Mouse (Mus musculus) embryo, embryonic 9.5 days (tissue): ENCODE data around the gene Crybb1.

Source experiments
- DNase-seq: peaks from one replicate; pipeline ENCODE4 v3.0.0-alpha.2; 2017; ENCODE audit errors: extremely low spot score

Gene Crybb1

DNA sequence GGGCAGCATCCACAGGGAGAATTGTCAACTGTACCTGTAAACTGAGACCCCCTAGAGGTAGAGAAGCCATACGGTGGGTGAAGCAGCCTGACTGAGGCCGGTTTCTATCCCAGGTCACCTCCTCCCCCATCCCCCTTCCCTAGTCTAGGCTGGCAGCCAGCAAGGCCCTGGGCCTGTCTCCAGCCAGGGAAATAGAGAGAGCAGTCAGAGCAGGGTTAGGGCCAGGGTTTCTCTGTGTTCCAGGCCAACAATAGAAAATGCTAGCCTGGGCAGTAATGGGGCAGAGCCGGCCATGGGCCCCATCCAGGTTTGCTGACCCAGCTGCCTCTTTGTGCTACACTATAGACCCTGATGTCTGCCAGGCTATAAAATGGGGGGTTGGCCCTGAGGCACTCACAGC is at the start of gene Crybb1:
Crybb1 (plus strand) TSS at position 390 of the 400 bp plus-strand sequence.
- no peak for DNase-seq

DNA sequence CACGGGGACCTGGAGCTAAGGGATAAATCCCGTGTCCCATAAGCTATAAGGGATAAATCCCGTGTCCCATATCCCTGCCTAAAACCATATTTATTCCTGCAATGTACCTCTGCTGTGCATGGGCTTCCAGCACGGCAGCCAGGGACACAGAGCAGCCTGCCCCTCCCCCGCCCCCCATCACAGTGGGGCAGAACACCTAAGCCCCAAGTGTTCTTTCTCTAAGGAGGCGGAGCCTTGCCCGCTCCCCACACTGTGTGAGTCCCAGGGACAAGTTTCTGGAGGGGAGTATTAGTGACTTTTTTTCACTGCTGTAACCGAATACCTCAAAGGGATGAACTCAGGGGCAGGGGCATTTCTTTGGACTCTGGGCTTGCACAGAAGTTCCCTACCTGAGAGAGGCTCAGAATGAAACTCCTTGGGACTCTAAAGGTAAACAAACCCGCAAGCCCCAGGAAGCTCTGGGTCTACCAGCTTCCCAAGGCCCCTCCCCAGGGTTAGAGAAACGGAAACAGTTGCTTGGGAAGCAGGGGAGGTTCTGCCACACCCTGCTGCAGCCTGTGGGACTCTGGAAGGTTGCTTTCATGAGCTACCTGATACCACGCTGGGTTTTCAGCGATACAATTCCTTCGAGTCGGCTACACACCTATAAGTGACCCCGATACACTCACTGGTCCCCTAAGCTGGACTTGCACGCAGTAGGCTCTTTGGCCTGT is 48.9 kb upstream of the Crybb1 start:
- DNase-seq, result no peak

DNA sequence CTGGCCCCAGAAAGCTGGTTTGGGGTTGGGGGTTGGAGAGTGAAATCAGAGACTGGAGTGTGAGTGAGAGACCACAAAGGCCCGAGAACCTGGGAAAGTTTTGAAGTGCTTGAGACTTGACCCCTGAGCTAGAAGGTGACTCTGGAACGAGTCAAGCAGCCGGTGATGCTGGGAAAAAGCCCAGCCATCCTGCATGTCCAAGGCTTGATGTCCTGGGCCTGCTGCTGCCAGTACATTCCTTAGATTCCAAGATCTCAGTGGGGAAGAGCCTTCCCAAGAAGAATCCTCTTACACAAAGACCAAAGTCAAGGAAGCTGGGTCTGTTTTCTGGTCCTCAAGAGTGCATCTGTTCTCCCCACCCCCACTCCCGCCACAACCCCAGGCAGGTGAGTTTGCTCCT is 47.3 kb upstream of the Crybb1 start:
- no peak for DNase-seq

DNA sequence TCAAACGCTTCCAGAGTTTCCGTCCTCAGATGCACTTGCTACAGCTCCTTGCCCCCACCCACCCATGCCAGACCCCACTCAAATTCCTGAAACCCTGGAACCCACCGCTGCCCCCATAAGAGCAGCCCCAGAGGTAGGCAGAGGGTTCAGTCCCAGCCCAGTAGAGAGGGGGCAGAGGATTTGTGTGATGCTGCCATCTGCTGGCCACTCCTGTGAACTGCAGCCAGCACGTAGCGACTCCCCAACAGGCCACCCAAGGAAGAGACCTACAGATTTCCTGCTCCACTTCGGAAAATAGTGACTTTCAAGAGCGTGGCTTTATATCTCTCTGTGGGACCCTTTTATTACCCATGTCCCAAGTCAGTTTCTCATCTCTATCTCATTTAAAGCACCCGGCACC is 45.5 kb upstream of the Crybb1 start:
- peak; percentile 78 for DNase-seq

DNA sequence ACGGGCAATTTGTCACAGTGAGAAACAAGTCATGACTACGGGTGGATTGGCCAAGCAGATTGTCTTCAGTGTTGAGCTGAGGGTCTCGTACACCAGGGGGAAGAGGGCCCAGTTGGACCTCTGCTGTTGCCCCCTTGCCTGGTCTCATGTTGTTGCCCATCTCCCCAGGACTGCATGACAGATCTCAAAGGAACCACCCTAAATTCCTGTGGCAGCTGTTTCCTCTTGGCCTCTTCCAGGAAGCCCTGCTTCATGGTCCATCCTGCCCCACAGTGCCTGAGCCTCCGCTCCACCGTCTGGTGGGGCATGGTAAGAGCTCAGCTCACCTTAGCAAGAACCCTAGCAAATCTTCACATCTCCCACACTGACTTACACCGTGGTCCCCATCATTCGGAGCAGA is 43.7 kb upstream of the Crybb1 start:
- no peak for DNase-seq

DNA sequence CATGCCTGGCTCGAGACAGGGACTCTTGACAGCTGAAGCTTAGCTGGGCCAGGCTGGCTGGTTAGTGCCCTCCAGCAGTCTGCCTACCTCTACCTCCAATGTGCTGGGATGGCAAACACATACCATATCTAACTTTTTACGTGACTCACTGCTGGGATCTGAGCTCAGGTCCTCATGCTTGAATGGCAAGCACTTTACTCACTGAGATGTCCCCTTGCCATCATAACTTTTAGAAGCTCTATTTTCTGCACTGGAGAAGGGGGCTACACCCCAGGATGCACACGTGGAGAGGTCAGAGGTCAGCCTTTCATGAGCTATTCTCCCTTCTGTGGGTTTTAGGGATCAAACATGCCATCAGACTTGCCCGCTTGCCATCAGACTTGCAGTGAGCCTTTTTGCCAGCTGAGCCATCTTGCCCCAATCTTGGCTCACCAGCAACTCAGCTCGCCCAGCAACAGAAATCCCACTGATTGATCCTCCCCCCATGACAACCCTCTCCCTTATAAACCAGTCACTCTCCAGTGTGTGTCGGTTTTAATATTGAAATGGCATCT is 42.8 kb upstream of the Crybb1 start:
- DNase-seq, result no peak

DNA sequence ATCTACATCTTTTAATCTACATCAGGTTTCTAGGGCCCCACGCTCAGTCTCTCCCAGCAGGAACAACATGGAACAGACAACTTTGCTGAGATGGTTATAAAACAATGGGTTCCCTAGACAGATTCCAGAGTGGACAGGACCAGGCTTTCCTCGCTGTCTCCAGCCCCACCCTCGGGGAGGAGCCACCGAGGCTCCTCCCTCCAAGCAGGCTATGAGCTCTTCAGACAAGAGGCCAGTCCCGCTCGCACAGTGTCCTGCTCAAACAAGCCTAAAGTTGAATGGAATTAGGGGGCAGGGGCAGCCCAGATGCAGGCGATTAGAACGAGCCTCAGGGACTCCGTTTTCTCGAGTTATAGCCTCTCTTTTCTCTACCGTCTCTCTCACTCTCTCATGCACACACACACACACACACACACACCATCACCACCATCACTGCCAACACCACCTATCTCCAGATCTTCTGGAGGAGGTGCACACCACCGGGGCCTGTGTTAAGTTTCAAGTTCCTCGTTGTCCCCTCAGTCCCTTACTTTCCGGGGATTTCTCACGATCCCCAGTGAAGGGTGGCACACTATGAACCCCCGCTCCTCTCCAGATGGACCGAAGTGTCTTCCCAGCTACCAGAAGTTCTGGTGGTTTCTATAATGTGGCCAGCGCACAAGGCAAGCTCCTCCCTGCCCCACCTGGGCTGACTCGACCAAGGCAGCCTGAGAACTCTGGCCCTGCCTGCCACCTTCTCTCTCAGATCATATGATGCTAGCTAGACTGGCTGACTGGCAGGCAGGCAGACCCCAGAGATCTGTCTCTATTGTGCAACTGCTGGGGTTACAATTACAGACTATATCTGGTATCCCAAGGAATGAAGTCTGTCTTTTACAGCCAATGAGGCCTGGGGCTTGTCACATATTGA is 42.0 kb upstream of the Crybb1 start:
- DNase-seq, result peak; percentile 67

DNA sequence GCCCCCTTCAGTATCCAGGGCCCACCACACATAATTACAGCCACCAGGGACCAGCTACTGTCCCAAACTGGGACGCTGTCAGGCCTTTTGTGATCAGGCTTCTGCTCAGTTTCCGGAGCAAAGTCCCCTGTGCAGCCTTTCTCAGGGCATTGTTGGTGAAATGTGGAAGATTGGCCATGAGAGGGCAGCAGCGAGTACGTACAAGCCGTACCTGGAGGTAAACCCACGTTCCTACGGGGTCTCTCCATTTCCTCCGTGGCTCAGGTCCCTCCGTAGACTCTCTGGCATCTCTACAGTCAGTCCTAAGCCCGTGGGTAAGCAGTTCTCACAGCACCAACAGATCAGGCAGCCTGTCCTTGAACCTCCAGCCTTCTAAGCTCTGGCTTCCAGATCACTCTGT is 41.2 kb upstream of the Crybb1 start:
- peak; percentile 77 for DNase-seq

DNA sequence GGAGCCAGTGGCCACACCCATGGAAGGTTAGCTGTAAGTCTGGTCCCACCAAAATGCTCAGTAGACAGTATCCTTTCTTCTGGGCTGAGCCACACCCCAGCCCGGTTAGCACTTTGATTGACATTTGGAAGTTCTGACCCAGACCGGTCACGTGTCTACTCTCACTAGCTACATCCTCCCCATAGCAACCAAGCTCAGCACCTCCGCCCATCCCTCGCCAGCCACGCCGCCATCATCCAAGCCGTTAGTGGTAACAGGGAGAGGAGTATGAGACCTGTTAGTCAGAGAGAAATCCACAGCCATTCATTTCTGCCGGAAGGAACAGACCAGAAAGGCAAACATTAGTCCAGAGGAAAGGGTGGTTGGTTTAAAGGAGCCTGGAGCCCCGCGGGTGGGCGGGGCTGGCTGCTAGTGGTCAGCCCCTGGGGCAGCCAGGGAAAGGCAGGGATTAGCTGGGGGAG is 40.3 kb upstream of the Crybb1 start:
- no peak for DNase-seq

DNA sequence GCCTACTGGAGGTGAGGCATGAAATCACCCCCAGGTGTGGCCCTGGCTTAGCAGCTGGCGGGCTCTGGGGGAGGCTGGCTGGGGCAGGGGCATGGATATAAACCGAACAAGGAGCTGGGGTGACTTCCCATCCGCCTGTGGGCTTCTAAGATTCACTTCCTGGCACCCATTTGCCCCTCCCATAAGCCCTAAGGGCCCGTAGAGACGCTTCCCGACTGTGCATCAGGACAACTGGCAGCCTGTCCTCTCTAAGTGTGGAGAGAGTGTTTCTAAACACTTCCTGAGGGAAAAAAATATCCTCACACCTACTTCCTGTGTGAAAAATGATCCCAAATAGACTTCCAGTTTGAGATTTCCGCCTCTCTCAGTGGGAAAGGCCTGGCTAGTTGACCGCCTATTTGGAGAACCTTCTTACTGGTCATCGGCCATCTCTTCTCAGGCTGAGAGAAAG is 39.8 kb upstream of the Crybb1 start:
- DNase-seq, result no peak

DNA sequence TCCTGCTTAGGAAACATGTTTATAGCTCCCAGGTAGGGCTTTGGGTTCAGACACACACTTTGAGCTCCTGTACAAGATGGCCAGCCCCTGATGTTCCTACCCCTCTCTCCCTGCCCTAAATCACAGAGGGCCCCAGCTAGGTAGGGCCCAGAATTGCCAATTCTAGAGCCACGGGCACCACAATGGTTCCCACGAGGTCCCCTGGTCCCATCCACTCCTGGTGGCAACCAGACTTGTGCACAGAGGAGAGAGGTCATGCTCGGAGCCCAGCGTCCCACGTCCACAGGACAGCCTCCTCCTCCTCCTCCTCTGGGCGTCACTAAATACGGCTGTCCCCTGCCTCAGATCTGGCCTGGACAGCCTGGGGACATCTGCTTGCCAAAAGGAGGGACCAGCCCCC is 39.3 kb upstream of the Crybb1 start:
- DNase-seq, result no peak

DNA sequence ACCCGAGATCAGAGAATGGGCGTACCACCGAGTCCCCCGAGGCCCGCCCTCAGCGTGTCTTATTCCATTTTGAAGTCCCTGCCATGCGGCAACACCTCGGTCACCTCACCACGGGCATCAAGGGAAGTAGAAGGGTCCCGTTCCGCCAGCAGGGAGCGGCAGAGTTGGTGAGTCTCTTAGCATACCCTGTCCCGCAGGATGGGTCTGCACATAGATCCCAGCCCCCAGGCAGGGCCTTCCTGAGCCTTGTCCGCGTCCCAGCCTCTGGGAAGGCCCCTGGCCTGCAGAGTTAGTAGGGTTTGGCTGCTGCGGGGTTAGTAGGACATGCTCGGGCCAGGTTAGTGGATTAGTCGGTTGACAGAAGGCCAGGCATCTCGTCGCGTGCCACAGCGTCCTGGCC is 38.6 kb upstream of the Crybb1 start:
- DNase-seq, result no peak

DNA sequence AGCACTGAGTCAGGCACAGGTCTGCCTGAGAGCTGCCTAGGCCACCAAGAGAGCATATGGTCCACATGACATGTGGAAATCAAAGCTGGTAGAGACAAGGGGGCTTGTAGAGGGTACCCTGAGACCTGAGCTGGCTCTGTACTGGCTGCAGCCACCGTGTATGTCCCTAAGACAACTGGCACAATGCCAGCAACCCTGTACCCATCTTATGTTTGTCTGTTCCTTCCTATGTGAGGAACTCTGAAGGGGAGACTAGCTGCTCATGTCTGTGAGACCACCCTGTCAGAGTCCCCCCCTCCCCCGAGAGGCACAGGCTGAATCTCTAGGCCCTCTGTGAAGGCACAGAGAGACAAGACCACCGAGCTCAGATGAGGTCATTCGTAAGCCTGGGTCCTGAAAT is 36.9 kb upstream of the Crybb1 start:
- no peak for DNase-seq

DNA sequence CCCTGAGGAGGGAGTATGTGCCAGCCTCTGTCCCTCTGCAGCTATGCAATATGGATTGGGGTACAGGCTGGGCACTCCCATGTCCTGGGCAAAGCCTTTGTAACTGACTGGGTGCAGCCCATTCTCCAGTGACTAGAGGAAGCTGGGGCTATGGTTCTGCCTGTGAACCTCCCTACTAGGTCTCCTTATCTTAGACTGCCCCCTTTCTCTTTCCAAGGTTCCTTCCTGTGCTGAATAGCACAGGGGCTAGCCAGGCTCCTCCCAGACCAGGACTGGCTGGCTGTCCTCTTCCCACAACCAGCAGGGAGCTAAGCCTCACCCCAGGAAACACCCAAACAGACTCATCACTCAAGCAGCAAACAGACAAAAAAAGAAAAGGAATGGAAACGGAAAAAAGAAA is 36.2 kb upstream of the Crybb1 start:
- DNase-seq, result no peak

DNA sequence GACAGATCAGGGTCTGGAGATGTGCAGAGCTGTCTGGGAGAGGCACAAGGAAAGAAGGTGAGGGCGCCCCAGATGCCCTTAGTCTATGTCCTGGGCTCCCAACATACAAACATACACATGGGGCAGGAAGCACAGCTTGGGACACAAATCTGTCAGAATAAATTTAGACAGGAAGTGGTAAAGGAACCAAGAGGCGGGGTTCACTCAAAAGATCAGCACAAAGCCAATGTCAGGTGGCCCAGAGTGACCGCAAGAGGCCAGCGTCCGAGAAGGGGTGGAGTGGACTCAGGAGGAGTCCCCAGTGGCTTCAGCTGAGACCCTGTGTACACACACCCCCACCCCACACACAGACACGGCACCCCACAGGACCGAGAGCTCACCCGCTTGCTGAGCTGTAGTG is 35.4 kb upstream of the Crybb1 start:
- no peak for DNase-seq

DNA sequence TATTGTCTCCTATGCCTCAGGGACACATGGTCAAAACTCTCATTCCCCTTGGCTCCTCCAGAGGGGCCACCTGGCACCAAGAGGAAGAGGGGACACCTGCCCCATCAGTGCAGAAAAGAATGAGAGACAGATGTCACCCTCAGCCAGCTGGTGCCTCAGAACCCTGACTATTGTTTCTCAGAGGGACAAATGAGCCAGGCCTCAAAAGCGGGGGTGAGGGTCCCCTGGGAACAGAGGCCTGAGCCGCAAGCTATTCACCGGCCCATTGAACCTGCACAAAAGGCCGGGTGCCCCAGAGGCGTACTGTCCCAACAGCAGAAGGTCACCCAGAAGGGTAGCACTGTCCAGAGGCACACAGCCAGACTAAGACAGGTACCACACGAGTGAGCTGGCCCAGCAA is 30.0 kb upstream of the Crybb1 start:
- DNase-seq, result no peak

DNA sequence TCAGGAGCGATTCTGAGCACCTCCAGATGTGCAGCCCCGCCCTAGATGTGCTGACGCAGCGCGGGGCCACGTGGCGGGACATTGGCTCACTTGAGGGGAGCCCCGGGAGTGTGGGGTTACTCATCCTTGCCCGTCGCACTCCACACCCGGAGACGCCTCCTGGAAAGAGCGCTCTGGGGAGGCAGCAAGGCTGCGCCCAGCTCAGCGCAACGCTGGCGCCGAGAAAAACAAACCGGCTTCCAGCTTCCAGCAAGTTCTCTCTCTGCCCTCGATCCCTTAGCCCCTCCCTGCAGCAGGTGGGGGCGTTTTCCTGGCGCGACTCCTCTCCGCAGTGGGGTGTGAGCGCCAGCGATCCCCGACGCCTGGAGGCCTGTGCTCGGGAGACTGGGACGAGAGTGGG is 28.3 kb upstream of the Crybb1 start:
- no peak for DNase-seq

DNA sequence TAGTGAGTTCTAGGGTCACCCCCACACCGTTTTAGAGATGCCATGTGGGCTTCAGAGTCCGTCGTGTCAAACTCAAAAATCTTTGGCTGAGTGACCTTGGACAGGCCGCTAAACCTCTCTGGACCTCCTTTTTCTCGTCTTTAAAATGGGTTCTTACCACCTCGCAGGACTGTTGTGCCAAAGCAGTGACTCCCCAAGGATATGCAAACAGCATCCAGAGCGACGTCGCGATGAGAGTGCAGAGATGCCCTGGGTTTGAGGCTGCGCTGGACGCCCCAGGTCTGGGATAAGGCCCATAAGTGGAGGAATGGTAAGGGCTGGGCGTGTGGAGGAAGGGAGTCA is 27.7 kb upstream of the Crybb1 start:
- DNase-seq, result no peak

DNA sequence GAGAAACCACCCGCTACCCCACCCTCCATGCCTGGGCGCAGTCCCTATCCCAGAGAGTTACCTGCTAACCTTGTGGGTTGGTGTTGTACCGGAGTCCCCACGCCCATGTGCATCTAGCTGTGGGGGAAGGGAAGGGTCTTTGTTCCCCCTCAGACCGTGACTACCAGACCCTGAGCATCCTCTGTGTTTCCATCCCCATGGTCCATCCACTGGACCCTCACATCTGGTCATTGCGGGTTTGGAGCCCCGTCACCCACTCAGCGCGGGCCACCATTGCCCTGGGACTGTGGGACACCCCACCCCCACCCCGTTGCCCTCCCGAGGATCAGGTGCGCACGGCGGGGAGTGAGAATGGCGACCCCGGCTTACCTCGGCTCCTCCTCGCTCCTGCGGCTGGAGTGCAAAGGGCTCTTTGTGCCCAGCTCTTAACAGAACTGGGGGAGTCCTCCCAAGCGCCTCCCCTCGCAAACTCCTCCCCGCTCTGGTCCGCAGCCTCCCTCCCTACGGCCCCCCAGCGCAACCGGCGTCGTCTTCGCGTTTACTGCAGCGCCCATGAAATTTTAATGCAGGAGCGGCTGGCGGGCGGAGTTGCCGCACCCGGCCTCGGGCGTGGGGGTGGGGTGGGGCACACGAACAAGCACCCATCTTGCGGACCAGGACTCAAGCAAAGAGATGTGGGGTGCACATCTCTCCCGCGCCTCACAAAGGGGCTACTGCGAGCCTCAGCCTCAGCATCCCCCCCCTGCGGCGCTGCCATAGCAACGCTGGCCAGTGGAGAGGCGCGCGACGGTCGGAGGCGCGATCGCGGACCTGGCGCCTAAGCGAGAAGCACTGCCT is 27.2 kb upstream of the Crybb1 start:
- peak; percentile 68 for DNase-seq

DNA sequence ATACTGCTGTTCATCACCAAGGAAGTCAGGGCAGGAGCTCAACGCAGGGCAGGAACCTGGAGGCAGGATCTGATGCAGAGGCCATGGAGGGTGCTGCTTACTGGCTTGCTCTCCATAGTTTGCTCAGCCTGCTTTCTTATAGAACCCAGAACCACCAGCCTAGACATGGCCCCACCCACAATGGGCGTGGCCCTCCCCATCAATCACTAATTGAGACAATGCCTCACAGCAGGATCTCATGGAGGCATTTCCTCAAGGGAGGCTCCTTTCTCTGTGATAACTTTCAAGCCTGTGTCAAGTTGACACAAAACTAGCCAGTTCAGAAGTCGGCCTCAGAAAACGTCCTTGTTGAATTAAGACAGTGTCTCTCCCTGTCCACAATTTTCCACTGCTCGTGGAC is 19.8 kb upstream of the Crybb1 start:
- no peak for DNase-seq

DNA sequence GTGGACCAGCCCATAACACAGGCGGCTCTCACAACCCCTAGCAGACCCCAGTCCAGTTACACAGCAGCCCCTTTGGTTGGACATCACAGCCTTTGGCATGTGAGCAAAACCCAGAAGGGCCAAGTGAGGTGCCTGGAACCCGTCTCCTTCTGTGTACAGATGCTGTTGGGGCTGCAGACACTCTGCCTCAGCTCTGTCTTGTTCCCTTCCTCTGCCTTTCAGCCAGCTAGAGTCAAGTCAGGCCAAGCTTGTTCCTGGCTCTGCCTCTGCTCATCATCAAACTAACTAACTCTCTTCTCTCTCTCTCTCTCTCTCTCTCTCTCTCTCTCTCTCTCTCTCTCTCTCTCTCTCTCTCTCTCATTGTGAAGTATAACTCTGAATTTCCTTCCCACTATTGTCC is 19.0 kb upstream of the Crybb1 start:
- no peak for DNase-seq

DNA sequence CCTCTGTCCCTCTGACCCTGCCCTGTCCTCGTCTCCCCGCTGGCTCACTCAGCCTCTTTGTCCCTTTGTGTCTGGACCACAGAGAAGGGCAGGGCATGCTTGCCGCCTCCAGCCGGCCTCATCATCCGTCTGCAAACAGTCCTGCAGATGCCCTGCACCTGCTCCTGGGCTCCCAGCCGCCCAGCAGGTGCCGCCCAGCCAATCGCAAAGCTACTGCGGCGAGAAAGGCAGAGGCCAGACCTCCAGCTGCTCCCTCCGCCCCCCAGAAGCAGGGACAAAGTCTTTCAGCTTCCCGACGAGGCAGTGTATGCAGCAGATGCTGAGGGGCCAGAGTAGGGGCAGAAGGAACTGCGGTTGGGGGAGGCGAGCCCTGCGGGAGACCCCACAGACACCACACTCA is 18.2 kb upstream of the Crybb1 start:
- DNase-seq, result peak; percentile 77
